Mouse (Mus musculus): ENCODE data around the gene Ap1g2. TPM values are rescaled to one million over a fixed set of nuclear protein-coding genes. Genes with fewer than 3 reads are reported as not detected.

Ap1g2 gene
- total RNA-seq, 4 experiments from 2014 or later, result 24.5 to 29.3 (median 26.0) TPM

DNA sequence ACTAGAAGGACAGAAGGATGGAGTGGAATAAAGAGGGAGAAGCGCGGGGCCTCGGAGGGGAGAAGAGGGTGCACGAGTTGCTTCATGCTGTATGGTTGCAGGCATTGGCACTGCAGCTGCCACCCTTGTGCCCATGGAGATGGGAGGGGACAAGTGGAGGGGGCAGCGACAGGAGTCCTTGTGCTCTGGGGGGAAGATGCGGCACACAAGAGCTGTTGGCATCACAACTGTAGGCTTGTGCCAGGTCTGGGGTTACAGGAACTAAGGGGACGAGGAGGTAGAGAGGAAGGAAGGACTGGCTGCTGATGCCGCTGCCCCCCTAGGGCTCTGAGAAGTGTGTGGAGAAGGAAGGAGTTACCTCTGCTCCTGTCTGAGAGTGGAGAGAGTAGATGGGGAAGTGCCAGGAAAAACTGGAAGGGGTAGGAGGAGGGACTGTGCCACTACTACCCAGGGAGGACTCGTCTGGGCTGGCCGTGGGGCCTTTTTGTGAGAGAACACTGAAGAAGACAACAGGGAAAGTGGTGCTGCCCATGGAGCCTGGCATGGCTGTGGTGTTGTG is 52.1 kb downstream of the Ap1g2 start:
- DNase-seq, result no peak

- DNase-seq, result no peak
Measured at GRCm38 (mm10) chr14:55053708-55054190, 52.6 kb downstream of the Ap1g2 start.

DNA sequence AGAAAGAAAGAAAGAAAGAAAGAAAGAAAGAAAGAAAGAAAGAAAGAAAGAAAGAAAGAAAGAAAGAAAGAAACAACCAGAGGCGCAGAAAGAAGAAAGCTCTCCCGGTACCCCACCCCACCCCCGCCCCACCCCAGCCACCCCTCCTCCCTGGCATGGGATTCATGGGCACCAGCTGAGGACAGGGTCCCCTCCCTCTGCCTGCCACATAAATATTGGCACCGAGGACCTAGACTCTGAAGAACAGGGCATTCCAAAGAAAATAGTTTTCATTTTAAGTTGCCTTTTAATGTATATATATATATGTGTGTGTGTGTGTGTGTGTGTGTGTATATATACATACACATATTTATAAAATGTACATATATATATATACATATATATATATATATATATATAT is 53.3 kb downstream of the Ap1g2 start:
- no peak for DNase-seq

- DNase-seq, result no peak
Measured at GRCm38 (mm10) chr14:55052496-55052895, 53.9 kb downstream of the Ap1g2 start.

Other genes starting within 250 kb of the Ap1g2 start
- gene Homez, start 235.6 kb downstream of the Ap1g2 start, total RNA-seq (2022), result 10 to 100 TPM; 18.7 to 29.2 (median 21.7) TPM
- gene Ppp1r3e, start 229.0 kb downstream of the Ap1g2 start, total RNA-seq (2022), result 10 to 100 TPM; 18.5 to 26.6 (median 21.6) TPM
- gene Bcl2l2, start 223.2 kb downstream of the Ap1g2 start, total RNA-seq (2022), result 10 to 100 TPM; 62.9 to 88.0 (median 73.9) TPM
- 1 to 10 TPM in 3 of 4 experiments, under 1 TPM in 1; 0.99 to 9.0 (median 4.4) TPM for gene Gm20521, start 223.2 kb downstream of the Ap1g2 start, total RNA-seq (2022)
- 100 to 1,000 TPM; 157 to 316 (median 238) TPM for gene Pabpn1, start 214.1 kb downstream of the Ap1g2 start, total RNA-seq (2022)
- 10 to 100 TPM; 44.9 to 81.7 (median 60.3) TPM for gene Slc22a17, start 193.5 kb downstream of the Ap1g2 start, total RNA-seq (2022)
- 1 to 10 TPM; 2.5 to 4.4 (median 3.2) TPM for gene Efs, start 180.5 kb downstream of the Ap1g2 start, total RNA-seq (2022)
- gene Il25, start 173.9 kb downstream of the Ap1g2 start, total RNA-seq (2022), result not detected
- under 1 TPM; 0.42 to 0.67 (median 0.60) TPM for gene Cmtm5, start 170.3 kb downstream of the Ap1g2 start, total RNA-seq (2022)
- not detected for gene Myh6, start 139.7 kb downstream of the Ap1g2 start, total RNA-seq (2022)
- gene Gm17428, start 129.7 kb downstream of the Ap1g2 start, total RNA-seq (2022), result not detected
- not detected for gene Myh7, start 112.0 kb downstream of the Ap1g2 start, total RNA-seq (2022)
- 10 to 100 TPM; 35.3 to 44.0 (median 39.4) TPM for gene Ngdn, start 91.1 kb downstream of the Ap1g2 start, total RNA-seq (2022)
- 10 to 100 TPM in 2 of 4 experiments, 1 to 10 TPM in 2; 6.9 to 17.8 (median 11.7) TPM for gene Zfhx2, start 14.3 kb downstream of the Ap1g2 start, total RNA-seq (2022)
- 10 to 100 TPM; 16.1 to 22.6 (median 21.0) TPM for gene Thtpa, start 11.8 kb downstream of the Ap1g2 start, total RNA-seq (2022)
- 1 to 10 TPM; 3.3 to 6.9 (median 5.3) TPM for gene Jph4, start 10.3 kb upstream of the Ap1g2 start, total RNA-seq (2022)
- not detected for gene Dhrs2, start 115.4 kb upstream of the Ap1g2 start, total RNA-seq (2022)

All from adrenal gland, adult 8-10 months (tissue).